Mouse (Mus musculus) left cerebral cortex, postnatal 14 days (tissue): ENCODE data around the gene Adh4. TPM values are rescaled to one million over a fixed set of nuclear protein-coding genes. Genes with fewer than 3 reads are reported as not detected.
"Not testable (repeated sequence)": the region's sequence is repeated elsewhere in the genome, so short reads cannot be mapped to it uniquely, and the experiment has no call there.

Experiments
- DNase-seq, 2 experiments: peaks; one replicate each; pipeline ENCODE4 v3.0.0; 2021 to 2022; ENCODE audit warnings: low spot score in 2 of 2, mixed read lengths in 1 of 2
- intact Hi-C: fragments of 180-260 bp; cut with DNase I; formaldehyde crosslinking; loops from one replicate; pipeline ENCODE4 v1.15.1; 2025
- long read RNA-seq, 2 experiments: library from polyadenylated mRNA; stranded (forward); transcript quantifications; one replicate each; pipeline ENCODE4 v2.0.0; 2021
- total RNA-seq, 2 experiments: library from RNA; stranded (reverse); gene quantifications; 2 replicates each; pipeline ENCODE4 v1.2.3; 2021

Adh4 gene
- total RNA-seq: not detected
- long read RNA-seq, experiment 1: 0 reads
- long read RNA-seq, experiment 2: 0 reads

GRCm38 (mm10) chr3:138415121-138415690 is at the start of gene Adh4:
TSS of gene Adh4 (plus strand) at chr3:138415466.
- intact Hi-C loops: no loop called here
- no peak for DNase-seq

GRCm38 (mm10) chr3:138366181-138366580 is 49.1 kb upstream of the Adh4 start:
- intact Hi-C loops: no loop called here
- no peak for DNase-seq

- intact Hi-C loops: no loop called here
- no peak for DNase-seq
Observed at GRCm38 (mm10) chr3:138369546-138369945, 45.7 kb upstream of the Adh4 start.

GRCm38 (mm10) chr3:138370289-138370688 is 45.0 kb upstream of the Adh4 start:
- DNase-seq, intact Hi-C loops: not testable (repeated sequence)

GRCm38 (mm10) chr3:138373920-138374319 is 41.3 kb upstream of the Adh4 start:
- intact Hi-C loops: no loop called here
- no peak for DNase-seq

GRCm38 (mm10) chr3:138375148-138375547 is 40.1 kb upstream of the Adh4 start:
- no peak for DNase-seq
- intact Hi-C loops: no loop called here

GRCm38 (mm10) chr3:138381133-138381532 is 34.1 kb upstream of the Adh4 start:
- intact Hi-C loops: no loop called here
- no peak for DNase-seq

GRCm38 (mm10) chr3:138387155-138387554 is 28.1 kb upstream of the Adh4 start:
- intact Hi-C loops: no loop called here
- no peak for DNase-seq

- intact Hi-C loops: loop anchor here (2.0 to 5.0 kb wide), 3 partner anchors 163 to 206 kb away; no protein-coding TSS in a partner anchor
- no peak for DNase-seq
Observed at GRCm38 (mm10) chr3:138404872-138405271, 10.4 kb upstream of the Adh4 start.

GRCm38 (mm10) chr3:138405341-138405740 is 9.9 kb upstream of the Adh4 start:
- DNase-seq: peak; percentile 38 to 74
- intact Hi-C loops: loop anchor here (2.0 to 5.0 kb wide), 3 partner anchors 163 to 207 kb away; no protein-coding TSS in a partner anchor

GRCm38 (mm10) chr3:138405840-138406239 is 9.4 kb upstream of the Adh4 start:
- no peak for DNase-seq
- intact Hi-C loops: loop anchor here (2.0 to 5.0 kb wide), 3 partner anchors 164 to 207 kb away; no protein-coding TSS in a partner anchor

- intact Hi-C loops: loop anchor here (5.0 kb wide), 2 partner anchors 166 to 186 kb away; no protein-coding TSS in a partner anchor
Observed at GRCm38 (mm10) chr3:138407920-138408319, 7.3 kb upstream of the Adh4 start.

GRCm38 (mm10) chr3:138409585-138409984 is 5.7 kb upstream of the Adh4 start:
- intact Hi-C loops: loop anchor here (5.0 kb wide), 2 partner anchors 167 to 187 kb away; no protein-coding TSS in a partner anchor

More at GRCm38 (mm10) chr3:138407920-138408319, 7.3 kb upstream of the Adh4 start:
- no peak for DNase-seq

GRCm38 (mm10) chr3:138410211-138410610 is 5.1 kb upstream of the Adh4 start:
- intact Hi-C loops: no loop called here
- no peak for DNase-seq

More at GRCm38 (mm10) chr3:138409585-138409984, 5.7 kb upstream of the Adh4 start:
- DNase-seq: no peak

GRCm38 (mm10) chr3:138419369-138419768 is 4.1 kb downstream of the Adh4 start:
- intact Hi-C loops: no loop called here
- no peak for DNase-seq

GRCm38 (mm10) chr3:138420385-138420784 is 5.1 kb downstream of the Adh4 start:
- intact Hi-C loops: no loop called here
- DNase-seq: no peak

- intact Hi-C loops: no loop called here
- DNase-seq: no peak
Observed at GRCm38 (mm10) chr3:138423664-138424063, 8.4 kb downstream of the Adh4 start.

- intact Hi-C loops: no loop called here
- DNase-seq: no peak
Observed at GRCm38 (mm10) chr3:138424247-138424646, 9.0 kb downstream of the Adh4 start.

GRCm38 (mm10) chr3:138430360-138430976 is 15.2 kb downstream of the Adh4 start:
- intact Hi-C loops: loop anchor here (10.0 kb wide), 1 partner anchor 656 kb away; no protein-coding TSS in a partner anchor
- DNase-seq: no peak

- intact Hi-C loops: loop anchor here (2.0 to 10.0 kb wide), 2 partner anchors 233 to 657 kb away; no protein-coding TSS in a partner anchor
- peak; percentile 33 to 39 for DNase-seq
Observed at GRCm38 (mm10) chr3:138431835-138432234, 16.6 kb downstream of the Adh4 start.
